Mouse (Mus musculus): ENCODE measurements around the gene BC051142. TPM values are rescaled to one million over a fixed set of nuclear protein-coding genes. Genes with fewer than 3 reads are reported as not detected.

The BC051142 gene
- total RNA-seq, 1 experiment = not detected

- TF ChIP-seq ZC3H11A (IDR thresholded peaks at IDR 0.05; ENCODE audit: borderline replicate concordance, low read depth, low read length) (no peak), CHD2 (IDR thresholded peaks at IDR 0.05; ENCODE audit: low read depth, low read length) (no peak), ZNF384 (IDR thresholded peaks at IDR 0.05; ENCODE audit: low read depth, low read length) (no peak)
- Histone ChIP-seq H3K9me3 (ENCODE audit: control insufficient read depth, insufficient read depth, low read depth, low read length) (no peaks in the 10 kb centered on the region), H3K36me3 (ENCODE audit: control insufficient read depth, insufficient read depth, low read length, poor library complexity, severe bottlenecking) (no peaks in the 10 kb centered on the region), H3K4me3 (ENCODE audit: insufficient read depth in 1 of 2, low read depth in 1 of 2, low read length in 2 of 2, poor library complexity in 1 of 2, severe bottlenecking in 1 of 2) (no peak overlapping the region), H3K9ac (ENCODE audit: insufficient read depth, low read depth, low read length, poor library complexity, severe bottlenecking) (no peak overlapping the region), H3K27ac (ENCODE audit: insufficient read depth, low read depth, low read length, poor library complexity, severe bottlenecking) (no peak overlapping the region), H3K4me1 (ENCODE audit: control insufficient read depth in 2 of 2, insufficient read depth in 2 of 2, low read length in 2 of 2, poor library complexity in 1 of 2) (peaks cover 0 to 3% of the 10 kb centered on the region in 2 experiments; a peak in 1 of 4 replicates)
- in situ Hi-C loops (cut with MboI; ENCODE audit: low sequenced_read_pairs in 2 of 2, unreplicated experiment in 2 of 2) = no loop called here
- DNase-seq (ENCODE audit: low read depth, low spot score) = no peak
These were observed 39.0 kb downstream of the BC051142 start for GRCm38 (mm10) chr17:34437606-34438005.

- Histone ChIP-seq H3K4me1 (ENCODE audit: control insufficient read depth in 2 of 2, insufficient read depth in 2 of 2, low read length in 2 of 2, poor library complexity in 1 of 2) (peaks cover 0 to 3% of the 10 kb centered on the region in 2 experiments; a peak in 1 of 4 replicates), H3K9ac (ENCODE audit: insufficient read depth, low read depth, low read length, poor library complexity, severe bottlenecking) (no peak overlapping the region), H3K27ac (ENCODE audit: insufficient read depth, low read depth, low read length, poor library complexity, severe bottlenecking) (no peak overlapping the region), H3K36me3 (ENCODE audit: control insufficient read depth, insufficient read depth, low read length, poor library complexity, severe bottlenecking) (no peaks in the 10 kb centered on the region), H3K9me3 (ENCODE audit: control insufficient read depth, insufficient read depth, low read depth, low read length) (no peaks in the 10 kb centered on the region), H3K4me3 (ENCODE audit: insufficient read depth in 1 of 2, low read depth in 1 of 2, low read length in 2 of 2, poor library complexity in 1 of 2, severe bottlenecking in 1 of 2) (no peak overlapping the region)
- in situ Hi-C loops (cut with MboI; ENCODE audit: low sequenced_read_pairs in 2 of 2, unreplicated experiment in 2 of 2) = no loop called here
- no peak for DNase-seq (ENCODE audit: low read depth, low spot score)
- no peak for TF ChIP-seq ZC3H11A (IDR thresholded peaks at IDR 0.05; ENCODE audit: borderline replicate concordance, low read depth, low read length)
- TF ChIP-seq HCFC1 (IDR thresholded peaks at IDR 0.05; ENCODE audit: borderline replicate concordance, insufficient read depth, low read length) = no peak
- TF ChIP-seq MAFK (IDR thresholded peaks at IDR 0.05; ENCODE audit: insufficient read depth, low read depth, low read length) = no peak
- no peak for TF ChIP-seq CHD2 (IDR thresholded peaks at IDR 0.05; ENCODE audit: low read depth, low read length)
- no peak for TF ChIP-seq ZNF384 (IDR thresholded peaks at IDR 0.05; ENCODE audit: low read depth, low read length)
These were observed 40.0 kb downstream of the BC051142 start for GRCm38 (mm10) chr17:34438588-34438987.

GRCm38 (mm10) chr17:34439795-34440194 lies 41.2 kb downstream of the BC051142 start:
- Histone ChIP-seq H3K9me3 (ENCODE audit: control insufficient read depth, insufficient read depth, low read depth, low read length) (no peaks in the 10 kb centered on the region), H3K4me3 (ENCODE audit: insufficient read depth in 1 of 2, low read depth in 1 of 2, low read length in 2 of 2, poor library complexity in 1 of 2, severe bottlenecking in 1 of 2) (no peak overlapping the region), H3K9ac (ENCODE audit: insufficient read depth, low read depth, low read length, poor library complexity, severe bottlenecking) (no peak overlapping the region), H3K27ac (ENCODE audit: insufficient read depth, low read depth, low read length, poor library complexity, severe bottlenecking) (no peak overlapping the region), H3K4me1 (ENCODE audit: control insufficient read depth in 2 of 2, insufficient read depth in 2 of 2, low read length in 2 of 2, poor library complexity in 1 of 2) (peaks cover 0 to 3% of the 10 kb centered on the region in 2 experiments; a peak in 1 of 4 replicates), H3K36me3 (ENCODE audit: control insufficient read depth, insufficient read depth, low read length, poor library complexity, severe bottlenecking) (no peaks in the 10 kb centered on the region)
- TF ChIP-seq ZNF384 (IDR thresholded peaks at IDR 0.05; ENCODE audit: low read depth, low read length) (no peak), ZC3H11A (IDR thresholded peaks at IDR 0.05; ENCODE audit: borderline replicate concordance, low read depth, low read length) (no peak), CHD2 (IDR thresholded peaks at IDR 0.05; ENCODE audit: low read depth, low read length) (no peak), HCFC1 (IDR thresholded peaks at IDR 0.05; ENCODE audit: borderline replicate concordance, insufficient read depth, low read length) (no peak), MAFK (IDR thresholded peaks at IDR 0.05; ENCODE audit: insufficient read depth, low read depth, low read length) (no peak)
- in situ Hi-C loops (cut with MboI; ENCODE audit: low sequenced_read_pairs in 2 of 2, unreplicated experiment in 2 of 2) = no loop called here
- no peak for DNase-seq (ENCODE audit: low read depth, low spot score)

- TF ChIP-seq ZNF384 (IDR thresholded peaks at IDR 0.05; ENCODE audit: low read depth, low read length) = no peak
- no peak for DNase-seq (ENCODE audit: low read depth, low spot score)
- no peak overlapping the region for H3K27ac ChIP-seq (ENCODE audit: insufficient read depth, low read depth, low read length, poor library complexity, severe bottlenecking)
- no peak overlapping the region for H3K9ac ChIP-seq (ENCODE audit: insufficient read depth, low read depth, low read length, poor library complexity, severe bottlenecking)
- no peaks in the 10 kb centered on the region for H3K36me3 ChIP-seq (ENCODE audit: control insufficient read depth, insufficient read depth, low read length, poor library complexity, severe bottlenecking)
- H3K4me3 ChIP-seq (ENCODE audit: insufficient read depth in 1 of 2, low read depth in 1 of 2, low read length in 2 of 2, poor library complexity in 1 of 2, severe bottlenecking in 1 of 2) = no peak overlapping the region
- H3K9me3 ChIP-seq (ENCODE audit: control insufficient read depth, insufficient read depth, low read depth, low read length) = no peaks in the 10 kb centered on the region
- in situ Hi-C loops (cut with MboI; ENCODE audit: low sequenced_read_pairs in 2 of 2, unreplicated experiment in 2 of 2) = no loop called here
- H3K4me1 ChIP-seq (ENCODE audit: control insufficient read depth in 2 of 2, insufficient read depth in 2 of 2, low read length in 2 of 2, poor library complexity in 1 of 2) = peaks cover 0 to 3% of the 10 kb centered on the region in 2 experiments; a peak in 1 of 4 replicates
These were observed 43.4 kb downstream of the BC051142 start for GRCm38 (mm10) chr17:34441990-34442389.

- in situ Hi-C loops (cut with MboI; ENCODE audit: low sequenced_read_pairs in 2 of 2, unreplicated experiment in 2 of 2) = no loop called here
- TF ChIP-seq CHD2 (IDR thresholded peaks at IDR 0.05; ENCODE audit: low read depth, low read length) (no peak), HCFC1 (IDR thresholded peaks at IDR 0.05; ENCODE audit: borderline replicate concordance, insufficient read depth, low read length) (no peak), ZC3H11A (IDR thresholded peaks at IDR 0.05; ENCODE audit: borderline replicate concordance, low read depth, low read length) (no peak), ZNF384 (IDR thresholded peaks at IDR 0.05; ENCODE audit: low read depth, low read length) (no peak), MAFK (IDR thresholded peaks at IDR 0.05; ENCODE audit: insufficient read depth, low read depth, low read length) (no peak)
These were observed 49.9 kb downstream of the BC051142 start for GRCm38 (mm10) chr17:34448473-34449041.

More at GRCm38 (mm10) chr17:34448473-34449041, 49.9 kb downstream of the BC051142 start:
- Histone ChIP-seq H3K9ac (ENCODE audit: insufficient read depth, low read depth, low read length, poor library complexity, severe bottlenecking) (no peak overlapping the region), H3K36me3 (ENCODE audit: control insufficient read depth, insufficient read depth, low read length, poor library complexity, severe bottlenecking) (no peaks in the 10 kb centered on the region), H3K4me1 (ENCODE audit: control insufficient read depth in 2 of 2, insufficient read depth in 2 of 2, low read length in 2 of 2, poor library complexity in 1 of 2) (peaks cover 0 to 10% of the 10 kb centered on the region in 2 experiments; a peak in 3 of 4 replicates), H3K27ac (ENCODE audit: insufficient read depth, low read depth, low read length, poor library complexity, severe bottlenecking) (no peak overlapping the region), H3K4me3 (ENCODE audit: insufficient read depth in 1 of 2, low read depth in 1 of 2, low read length in 2 of 2, poor library complexity in 1 of 2, severe bottlenecking in 1 of 2) (no peak overlapping the region), H3K9me3 (ENCODE audit: control insufficient read depth, insufficient read depth, low read depth, low read length) (no peaks in the 10 kb centered on the region)
- no peak for DNase-seq (ENCODE audit: low read depth, low spot score)
